Mouse (Mus musculus) ES-Bruce4 (cell line): Measurements from ENCODE around the gene Ifi27l2b. TPM values are rescaled to one million over a fixed set of nuclear protein-coding genes. Genes with fewer than 3 reads are reported as not detected.
"Not testable (repeated sequence)": the region's sequence is repeated elsewhere in the genome, so short reads cannot be mapped to it uniquely, and the experiment has no call there.

Source experiments
- H3K27ac ChIP-seq: 2 replicates; pipeline ENCODE4 v1.5.1; 2012; ENCODE audit warnings: low read length, inconsistent platforms; ENCODE audit not compliant: insufficient read depth
- H3K27me3 ChIP-seq: 2 replicates; pipeline ENCODE4 v1.6.1; 2012; ENCODE audit warnings: mild to moderate bottlenecking, low read length, inconsistent platforms; ENCODE audit not compliant: control insufficient read depth, poor library complexity, insufficient read depth, severe bottlenecking
- H3K36me3 ChIP-seq: 2 replicates; pipeline ENCODE4 v1.6.1; 2012; ENCODE audit warnings: inconsistent platforms, mild to moderate bottlenecking, low read length, moderate library complexity; ENCODE audit not compliant: control insufficient read depth, poor library complexity, insufficient read depth, severe bottlenecking
- H3K4me1 ChIP-seq: one replicate; pipeline ENCODE4 v1.8.1; 2011; ENCODE audit warnings: low read length; ENCODE audit not compliant: control insufficient read depth, insufficient read depth
- H3K4me3 ChIP-seq: 2 replicates; pipeline ENCODE4 v1.5.1; 2011; ENCODE audit warnings: low read depth, mild to moderate bottlenecking, low read length
- H3K9ac ChIP-seq: 2 replicates; pipeline ENCODE4 v1.6.1; 2012; ENCODE audit warnings: low read depth, mild to moderate bottlenecking, inconsistent platforms; ENCODE audit not compliant: poor library complexity, severe bottlenecking
- H3K9me3 ChIP-seq: replicated peaks from 2 replicates; pipeline ENCODE4 v1.6.1; 2012; ENCODE audit warnings: mild to moderate bottlenecking, low read length, inconsistent platforms; ENCODE audit not compliant: control insufficient read depth, poor library complexity, insufficient read depth, severe bottlenecking
- CTCF ChIP-seq: IDR thresholded peaks from one replicate; pipeline ENCODE4 v1.8.1; 2011; ENCODE audit warnings: low read depth, low read length
- EP300 ChIP-seq: IDR thresholded peaks from 2 replicates; pipeline ENCODE4 v1.6.1; 2011; ENCODE audit warnings: low read depth, low read length; ENCODE audit not compliant: insufficient read depth
- POLR2A ChIP-seq: IDR thresholded peaks from one replicate; pipeline ENCODE4 v1.8.1; 2011; ENCODE audit warnings: low read length; ENCODE audit not compliant: insufficient read depth
- polyA plus RNA-seq: library from polyadenylated mRNA; stranded (reverse); fragments of >200 nt; gene quantifications from 2 replicates; pipeline ENCODE4 v1.2.4, GENCODE M21; 2011; ENCODE audit warnings: low read depth; ENCODE audit not compliant: missing spikeins, insufficient read depth, insufficient read length

Ifi27l2b gene
- polyA plus RNA-seq, 1 experiment, result not detected

GRCm38 (mm10) chr12:103491091-103491730, 34.2 kb upstream of the Ifi27l2b start:
- H3K4me1 ChIP-seq, result no peaks in the 10 kb centered on the region
- H3K9ac ChIP-seq, result no peak overlapping the region
- no peaks in the 10 kb centered on the region for H3K36me3 ChIP-seq
- no peaks in the 10 kb centered on the region for H3K27me3 ChIP-seq
- no peak overlapping the region for H3K27ac ChIP-seq
- TF ChIP-seq POLR2A, result no peak
- TF ChIP-seq CTCF, result no peak
- TF ChIP-seq EP300, result no peak
- H3K9me3 ChIP-seq, result no peaks in the 10 kb centered on the region
- H3K4me3 ChIP-seq, result no peak overlapping the region

GRCm38 (mm10) chr12:103487750-103488149, 30.7 kb upstream of the Ifi27l2b start:
- Histone ChIP-seq H3K4me1 (no peaks in the 10 kb centered on the region), H3K27ac (no peak overlapping the region), H3K9me3 (no peaks in the 10 kb centered on the region), H3K4me3 (no peak overlapping the region), H3K9ac (no peak overlapping the region), H3K36me3 (no peaks in the 10 kb centered on the region), H3K27me3 (no peaks in the 10 kb centered on the region)
- TF ChIP-seq CTCF (no peak), EP300 (no peak), POLR2A (no peak)

- Histone ChIP-seq H3K27ac (no peak overlapping the region), H3K9ac (no peak overlapping the region), H3K27me3 (no peaks in the 10 kb centered on the region), H3K4me3 (no peak overlapping the region), H3K9me3 (no peaks in the 10 kb centered on the region), H3K36me3 (no peaks in the 10 kb centered on the region), H3K4me1 (no peaks in the 10 kb centered on the region)
- no peak for TF ChIP-seq CTCF
- no peak for TF ChIP-seq POLR2A
- TF ChIP-seq EP300, result no peak
These were observed 30.3 kb upstream of the Ifi27l2b start for GRCm38 (mm10) chr12:103487276-103487675.

DNA sequence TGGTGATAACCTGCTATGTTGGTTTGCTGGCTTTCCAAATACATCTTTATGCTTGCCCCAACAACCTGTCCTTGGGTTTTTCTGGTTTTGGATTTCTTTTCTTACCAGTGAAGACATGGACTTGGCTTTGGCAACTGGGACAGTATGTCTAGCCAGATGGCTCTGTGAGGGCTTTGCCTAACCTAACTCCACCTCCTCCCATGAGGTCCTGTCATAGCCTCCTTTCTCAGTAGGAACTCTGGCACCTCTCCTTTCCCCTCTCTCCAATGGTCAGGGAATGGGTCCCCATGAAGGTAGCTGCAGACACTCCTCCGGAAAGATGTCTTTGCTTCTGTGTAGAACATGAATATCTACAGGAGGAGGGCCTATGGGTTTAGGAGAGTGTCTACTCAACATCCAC, 29.7 kb upstream of the Ifi27l2b start:
- Histone ChIP-seq H3K9ac (no peak overlapping the region), H3K4me3 (no peak overlapping the region), H3K4me1 (no peaks in the 10 kb centered on the region), H3K9me3 (no peaks in the 10 kb centered on the region), H3K36me3 (no peaks in the 10 kb centered on the region), H3K27ac (no peak overlapping the region), H3K27me3 (no peaks in the 10 kb centered on the region)
- no peak for TF ChIP-seq EP300
- no peak for TF ChIP-seq POLR2A
- TF ChIP-seq CTCF, result no peak

GRCm38 (mm10) chr12:103484200-103484972, 27.4 kb upstream of the Ifi27l2b start:
- H3K27ac ChIP-seq, H3K27me3 ChIP-seq, H3K9me3 ChIP-seq: not testable (repeated sequence)

GRCm38 (mm10) chr12:103482781-103483180, 25.8 kb upstream of the Ifi27l2b start:
- TF ChIP-seq POLR2A (no peak), EP300 (no peak), CTCF (no peak)
- H3K9ac ChIP-seq, result no peak overlapping the region

More at GRCm38 (mm10) chr12:103484200-103484972, 27.4 kb upstream of the Ifi27l2b start:
- H3K9ac ChIP-seq, H3K4me3 ChIP-seq, H3K36me3 ChIP-seq, H3K4me1 ChIP-seq: not testable (repeated sequence)

More at GRCm38 (mm10) chr12:103482781-103483180, 25.8 kb upstream of the Ifi27l2b start:
- H3K4me1 ChIP-seq, result no peaks in the 10 kb centered on the region
- H3K4me3 ChIP-seq, result no peak overlapping the region
- H3K27ac ChIP-seq, result no peak overlapping the region
- H3K27me3 ChIP-seq, result no peaks in the 10 kb centered on the region
- H3K36me3 ChIP-seq, result no peaks in the 10 kb centered on the region
- no peaks in the 10 kb centered on the region for H3K9me3 ChIP-seq
